Mouse (Mus musculus) liver, embryonic 15.5 days (tissue): ENCODE results near the gene Cysrt1. TPM values are rescaled to one million over a fixed set of nuclear protein-coding genes. Genes with fewer than 3 reads are reported as not detected.

Source experiments
- ATAC-seq: fragments of 200-750 bp; cut with Nextera tagmentation; 2 replicates; pipeline ENCODE4 v1.8.0; 2017; ENCODE audit warnings: moderate number of reproducible peaks, mild to moderate bottlenecking, moderate library complexity; ENCODE audit not compliant: insufficient read depth
- H3K27ac ChIP-seq: fragments of 300-500 bp; sonication (generic); replicated peaks from 2 replicates; pipeline ENCODE4 v1.5.1; 2015; ENCODE audit warnings: mild to moderate bottlenecking, inconsistent platforms
- H3K27me3 ChIP-seq: fragments of 300-500 bp; sonication (generic); 2 replicates; pipeline ENCODE4 v1.6.1; 2015; ENCODE audit warnings: mild to moderate bottlenecking, inconsistent platforms
- H3K36me3 ChIP-seq: fragments of 300-500 bp; sonication (generic); replicated peaks from 2 replicates; pipeline ENCODE4 v1.6.1; 2015; ENCODE audit warnings: moderate library complexity, mild to moderate bottlenecking, inconsistent platforms
- H3K4me1 ChIP-seq: fragments of 300-500 bp; sonication (generic); replicated peaks from 2 replicates; pipeline ENCODE4 v1.6.1; 2015; ENCODE audit warnings: inconsistent platforms
- H3K4me2 ChIP-seq: fragments of 300-500 bp; sonication (generic); 2 replicates; pipeline ENCODE4 v1.6.1; 2015; ENCODE audit warnings: moderate library complexity, mild to moderate bottlenecking, inconsistent platforms
- H3K4me3 ChIP-seq: fragments of 300-500 bp; sonication (generic); replicated peaks from 2 replicates; pipeline ENCODE4 v1.5.1; 2015; ENCODE audit warnings: mild to moderate bottlenecking, inconsistent platforms
- H3K9ac ChIP-seq: fragments of 300-500 bp; sonication (generic); 2 replicates; pipeline ENCODE4 v1.6.1; 2015; ENCODE audit warnings: moderate library complexity, mild to moderate bottlenecking, inconsistent platforms
- H3K9me3 ChIP-seq: fragments of 300-500 bp; sonication (generic); replicated peaks from 2 replicates; pipeline ENCODE4 v1.6.1; 2016; ENCODE audit warnings: inconsistent platforms
- WGBS: fragments of 180-500 bp; shearing (Covaris S2); methylation state at CpG from one replicate; pipeline ENCODE4 v1.1.7; 2015; ENCODE audit warnings: mixed read lengths; ENCODE audit not compliant: insufficient replicate concordance; 5-methylcytosine and 5-hydroxymethylcytosine counted together
- polyA plus RNA-seq: library from polyadenylated mRNA; unstranded; fragments of >200 nt; fragmentation: Nextera tagmentation; extraction: Ambion mirVana; gene quantifications from 2 replicates; pipeline ENCODE4 v1.2.1, GENCODE M21; 2015

Cysrt1 gene
- polyA plus RNA-seq, 1 experiment from 2014 or later = not detected

DNA sequence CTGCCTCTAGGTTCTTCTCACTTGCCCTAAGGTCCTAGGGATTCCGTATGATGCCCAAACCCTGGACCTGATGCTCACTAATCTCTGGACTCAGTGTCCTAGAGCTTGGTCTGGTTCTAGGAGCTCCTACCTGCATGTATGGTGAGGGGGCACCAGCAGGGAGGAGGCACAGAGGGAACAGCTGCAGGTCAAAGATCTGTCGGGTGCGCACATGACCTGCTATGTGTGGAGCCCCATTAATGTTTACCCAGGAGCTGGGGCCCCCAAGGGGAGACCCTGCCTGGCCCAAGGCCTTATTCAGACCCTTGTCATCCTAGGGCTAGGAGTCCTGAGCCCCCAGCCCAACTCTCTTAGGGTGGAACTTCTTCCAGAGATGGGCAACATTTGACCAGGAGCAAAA, 8.2 kb downstream of the Cysrt1 start, which contains the start of gene Slc34a3:
Slc34a3 (minus strand) TSS at position 315 of the 400 bp plus-strand sequence.
- WGBS = 60% methylated on average over 3 of the region's 3 CpGs
- Histone ChIP-seq H3K9ac (no peak within 1 kb of the TSS), H3K4me1 (peaks cover 23% of the 10 kb centered on the region), H3K4me2 (no peak within 1 kb of the TSS), H3K27me3 (peaks cover 45% of the 10 kb centered on the region), H3K36me3 (no peaks in the 10 kb centered on the region), H3K27ac (no peak within 1 kb of the TSS), H3K4me3 (no peak within 1 kb of the TSS), H3K9me3 (no peaks in the 10 kb centered on the region)
- no peak for ATAC-seq

DNA sequence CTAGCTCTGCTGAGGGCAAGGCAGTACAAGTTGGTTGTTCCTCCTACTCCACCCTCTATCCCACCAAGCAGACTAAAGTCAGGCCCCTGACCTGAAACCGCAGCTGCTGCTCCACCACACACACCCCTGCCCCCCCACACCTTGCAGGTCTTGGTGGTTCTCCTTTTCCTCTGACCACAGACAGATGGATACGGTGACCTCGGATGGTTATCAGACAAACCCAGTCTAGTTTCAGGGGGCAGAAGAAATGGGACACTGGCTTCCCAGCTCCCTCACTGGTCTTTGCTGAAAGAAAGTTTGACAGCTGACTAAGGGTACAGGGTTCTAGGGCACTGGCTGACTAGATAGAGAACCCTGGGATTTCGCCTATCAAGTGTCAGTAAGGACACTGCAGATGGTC, 8.8 kb downstream of the Cysrt1 start:
- Histone ChIP-seq H3K4me1 (peaks cover 29% of the 10 kb centered on the region), H3K9ac (no peak overlapping the region), H3K4me3 (no peak overlapping the region), H3K27ac (no peak overlapping the region), H3K9me3 (no peaks in the 10 kb centered on the region), H3K36me3 (no peaks in the 10 kb centered on the region), H3K27me3 (peaks cover 42% of the 10 kb centered on the region), H3K4me2 (no peak overlapping the region)
- ATAC-seq = no peak
- WGBS = 12% methylated on average over 4 of the region's 4 CpGs

DNA sequence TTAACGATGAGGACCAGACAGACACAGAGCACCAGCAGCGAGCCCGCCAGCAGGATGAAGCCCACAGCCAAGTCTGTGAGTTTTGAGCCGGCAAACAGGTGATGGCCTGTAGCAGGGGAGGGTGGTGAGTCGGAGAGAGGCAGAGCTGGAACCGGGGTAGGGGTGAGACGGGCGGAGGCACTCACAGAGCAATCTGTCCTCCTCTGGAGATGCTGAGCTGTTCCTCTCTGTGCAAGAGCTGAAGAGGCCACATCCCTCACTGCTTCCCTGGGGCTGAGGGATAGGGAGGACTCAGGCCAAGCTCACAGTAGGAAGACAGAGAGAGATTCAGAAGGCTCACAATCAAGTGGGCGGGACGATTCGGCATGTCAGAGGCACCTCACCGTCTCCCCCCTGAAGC, 11.2 kb downstream of the Cysrt1 start:
- ATAC-seq = no peak
- Histone ChIP-seq H3K27me3 (peaks cover 31% of the 10 kb centered on the region), H3K4me1 (peaks cover 41% of the 10 kb centered on the region), H3K27ac (no peak overlapping the region), H3K36me3 (no peaks in the 10 kb centered on the region), H3K9me3 (no peaks in the 10 kb centered on the region), H3K4me3 (no peak overlapping the region), H3K9ac (no peak overlapping the region), H3K4me2 (no peak overlapping the region)
- whole genome bisulfite sequencing = 63% methylated on average over 12 of the region's 12 CpGs

DNA sequence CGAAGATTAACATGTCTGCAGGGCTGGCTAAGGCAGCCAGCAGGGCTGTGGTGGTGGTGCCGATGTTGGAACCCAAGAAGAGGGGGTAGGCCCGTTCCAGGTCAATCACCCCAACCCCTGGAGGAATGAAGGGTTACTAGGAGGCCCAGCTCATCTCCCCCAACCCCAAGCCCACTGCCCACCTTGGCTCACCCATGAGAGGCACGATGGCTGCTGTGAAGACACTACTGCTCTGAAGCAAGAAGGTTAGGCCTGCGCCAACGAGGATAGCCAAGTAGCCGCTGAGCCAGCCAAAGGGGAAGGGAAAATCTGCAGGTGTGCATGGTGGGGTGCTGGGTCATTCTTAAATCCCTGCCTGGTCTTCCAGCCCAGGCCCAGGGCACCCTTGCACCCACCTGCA, 11.7 kb downstream of the Cysrt1 start:
- Histone ChIP-seq H3K27me3 (peaks cover 31% of the 10 kb centered on the region), H3K4me2 (no peak overlapping the region), H3K27ac (no peak overlapping the region), H3K9ac (no peak overlapping the region), H3K9me3 (no peaks in the 10 kb centered on the region), H3K4me1 (peaks cover 45% of the 10 kb centered on the region), H3K36me3 (no peaks in the 10 kb centered on the region), H3K4me3 (no peak overlapping the region)
- 75% methylated on average over 7 of the region's 7 CpGs for WGBS
- no peak for ATAC-seq

DNA sequence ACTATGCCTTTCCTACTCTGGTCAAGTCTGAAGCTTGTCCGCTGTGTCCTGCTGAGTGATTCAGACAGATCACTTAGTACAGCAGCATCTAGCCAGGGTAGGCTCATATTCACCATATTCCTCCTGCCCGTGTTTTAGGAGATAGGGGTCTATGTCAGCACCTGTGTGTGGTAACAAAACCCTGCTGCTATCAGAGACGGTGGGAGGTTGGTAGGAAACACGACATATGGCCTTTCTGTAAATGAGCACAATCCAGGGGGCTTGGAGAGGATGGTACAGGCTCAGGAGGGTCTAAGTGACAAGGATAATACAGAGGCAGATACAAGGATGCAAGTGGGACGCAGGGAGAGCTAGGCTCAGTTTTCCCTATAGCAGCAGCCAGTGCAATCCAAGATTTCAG, 12.7 kb downstream of the Cysrt1 start:
- no peak overlapping the region for H3K4me2 ChIP-seq
- H3K27me3 ChIP-seq = peaks cover 25% of the 10 kb centered on the region
- no peak for ATAC-seq
- no peaks in the 10 kb centered on the region for H3K9me3 ChIP-seq
- H3K9ac ChIP-seq = no peak overlapping the region
- 71% methylated on average over 5 of the region's 5 CpGs for WGBS
- H3K27ac ChIP-seq = no peak overlapping the region
- H3K4me1 ChIP-seq = peaks cover 47% of the 10 kb centered on the region
- no peak overlapping the region for H3K4me3 ChIP-seq
- H3K36me3 ChIP-seq = no peaks in the 10 kb centered on the region

DNA sequence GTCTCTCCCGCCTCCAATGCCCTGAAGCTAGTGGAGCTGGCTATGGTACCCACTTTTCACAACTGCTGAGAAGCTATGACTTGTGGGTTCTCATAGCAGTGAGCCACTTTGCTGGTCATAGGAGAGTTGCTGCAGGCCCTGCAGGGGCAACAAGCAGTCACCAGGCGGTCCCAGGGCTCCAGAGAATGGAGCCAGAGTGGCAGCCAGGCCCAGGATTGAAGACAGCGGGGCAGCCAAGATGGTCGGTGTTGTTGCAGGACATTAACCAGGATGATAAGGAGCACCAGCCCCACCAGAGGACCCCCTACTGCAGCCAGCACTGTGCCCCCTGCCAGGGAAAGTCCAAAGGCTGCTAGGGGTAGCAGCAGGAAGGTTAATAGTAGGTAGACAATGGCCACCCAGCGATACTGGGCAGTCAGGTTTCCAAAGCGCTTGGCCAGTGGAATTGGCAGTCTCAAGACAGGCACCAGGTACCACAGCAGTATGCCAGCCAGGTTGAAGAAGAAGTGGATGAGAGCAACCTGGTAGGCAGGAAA, 13.2 kb downstream of the Cysrt1 start:
- peak overlapping the region; percentile 44; the same call in 1 of the 2 replicates for H3K4me3 ChIP-seq
- no peaks in the 10 kb centered on the region for H3K36me3 ChIP-seq
- H3K4me1 ChIP-seq = peaks cover 42% of the 10 kb centered on the region
- peaks cover 25% of the 10 kb centered on the region for H3K27me3 ChIP-seq
- H3K9me3 ChIP-seq = no peaks in the 10 kb centered on the region
- no peak overlapping the region for H3K27ac ChIP-seq
- no peak for ATAC-seq
- WGBS = 71% methylated on average over 6 of the region's 6 CpGs
- no peak overlapping the region for H3K9ac ChIP-seq
- peak overlapping the region; percentile 70 for H3K4me2 ChIP-seq

DNA sequence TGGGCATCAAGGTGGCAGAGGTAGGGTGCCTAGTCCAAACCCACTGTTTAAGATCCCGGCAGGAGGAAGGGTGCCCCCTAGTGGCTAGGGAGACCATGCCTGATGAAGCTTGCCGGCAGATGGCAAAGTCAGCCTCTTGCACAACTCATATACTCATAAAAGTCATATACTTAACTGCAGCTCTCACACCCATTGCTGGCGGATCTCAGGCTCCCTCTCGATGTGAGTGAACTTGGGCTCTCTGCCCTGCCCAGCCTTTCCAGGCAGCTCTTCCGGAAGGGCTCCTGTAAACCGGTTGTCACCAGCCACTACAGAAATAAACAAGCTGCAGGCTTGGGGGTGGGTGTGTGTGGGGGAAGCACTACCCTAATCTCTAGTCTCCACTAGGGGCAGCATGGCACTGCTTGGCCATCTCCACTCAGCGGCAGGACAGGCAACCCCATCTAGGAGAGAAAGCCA, 13.8 kb downstream of the Cysrt1 start:
- H3K4me2 ChIP-seq = peak overlapping the region; percentile 70
- ATAC-seq = no peak

DNA sequence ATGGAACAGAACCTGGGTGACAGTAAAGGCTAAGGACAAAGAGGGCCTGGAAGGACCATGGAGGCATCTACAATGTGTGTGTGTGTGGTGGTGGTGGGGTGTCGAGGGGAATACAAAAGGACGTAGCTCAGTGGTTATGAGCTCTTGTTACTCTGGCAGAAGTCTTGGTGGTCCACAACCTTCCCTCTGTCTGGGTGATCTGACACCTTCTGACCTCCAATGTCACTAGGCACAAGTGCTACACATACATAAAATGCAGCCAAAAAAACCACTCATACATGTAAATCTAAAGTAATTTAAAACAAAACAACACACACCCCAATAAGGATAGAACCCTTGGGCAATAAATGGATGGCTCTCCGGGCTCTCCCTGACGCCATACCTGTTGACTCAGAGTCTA, 14.8 kb downstream of the Cysrt1 start:
- WGBS = 91% methylated on average over 4 of the region's 4 CpGs
- H3K27me3 ChIP-seq = peaks cover 17% of the 10 kb centered on the region
- ATAC-seq = no peak
- H3K36me3 ChIP-seq = peaks cover 15% of the 10 kb centered on the region
- peaks cover 41% of the 10 kb centered on the region for H3K4me1 ChIP-seq
- no peak overlapping the region for H3K9ac ChIP-seq
- peak overlapping the region; percentile 71; the same call in 1 of the 2 replicates for H3K27ac ChIP-seq
- H3K4me3 ChIP-seq = no peak overlapping the region
- H3K4me2 ChIP-seq = no peak overlapping the region
- no peaks in the 10 kb centered on the region for H3K9me3 ChIP-seq

More for the DNA sequence above, 13.8 kb downstream of the Cysrt1 start:
- Histone ChIP-seq H3K4me3 (peak overlapping the region; percentile 44), H3K27ac (peak overlapping the region; percentile 71), H3K27me3 (peaks cover 25% of the 10 kb centered on the region), H3K36me3 (peaks cover 4% of the 10 kb centered on the region), H3K9ac (peak overlapping the region; percentile 46), H3K9me3 (no peaks in the 10 kb centered on the region), H3K4me1 (peaks cover 40% of the 10 kb centered on the region)
- under 1% methylated on average over 7 of the region's 7 CpGs for WGBS

DNA sequence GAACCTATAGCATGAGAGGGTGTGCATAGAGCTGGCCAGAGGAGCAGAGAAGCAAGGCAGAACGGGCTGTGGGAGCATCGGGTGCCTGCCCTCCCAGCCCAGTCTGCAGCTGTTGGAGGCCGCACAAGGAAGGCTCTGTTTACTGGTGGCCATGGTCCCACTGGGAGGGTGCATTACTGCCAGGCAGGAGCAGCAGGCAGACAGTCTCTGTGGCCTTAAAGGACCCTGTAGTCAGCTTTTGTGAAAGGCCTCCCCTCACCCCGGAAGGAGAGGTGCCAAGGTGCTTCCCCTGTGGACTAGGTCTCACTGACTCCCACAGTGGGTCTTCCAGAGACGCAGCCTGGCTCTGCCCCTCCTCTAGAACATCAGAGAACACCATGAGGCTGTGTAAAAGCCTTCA, 15.4 kb downstream of the Cysrt1 start:
- WGBS = 80% methylated on average over 5 of the region's 5 CpGs
- Histone ChIP-seq H3K27ac (peak overlapping the region; percentile 2; the same call in 1 of the 2 replicates), H3K4me3 (no peak overlapping the region)

DNA sequence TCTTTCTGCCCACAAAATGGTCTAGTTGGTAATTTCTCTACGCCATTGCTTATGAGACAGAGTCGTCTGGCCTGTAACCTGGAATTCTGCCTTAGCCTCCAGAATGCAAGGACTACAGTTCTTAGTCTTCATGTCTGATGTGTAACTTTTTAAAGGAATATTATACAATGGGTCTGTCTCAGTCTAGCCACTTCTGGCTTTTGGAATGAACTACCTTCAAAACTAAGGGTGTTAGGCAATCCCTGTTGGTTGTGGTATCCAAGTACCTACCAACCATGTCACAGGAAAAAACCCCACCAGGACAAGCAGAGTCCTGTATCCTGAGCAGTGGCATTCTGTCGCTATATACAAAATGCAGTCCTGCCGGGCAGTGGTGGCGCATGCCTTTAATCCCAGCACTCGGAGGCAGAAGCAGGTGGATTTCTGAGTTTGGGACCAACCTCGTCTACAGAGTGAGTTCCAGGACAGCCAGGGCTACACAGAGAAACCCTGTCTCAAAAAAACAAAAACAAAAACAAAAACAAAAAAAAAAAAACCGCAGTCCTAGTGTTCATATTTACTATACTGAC, 16.4 kb downstream of the Cysrt1 start:
- ATAC-seq = no peak
- Histone ChIP-seq H3K4me3 (peak overlapping the region; percentile 70), H3K9ac (peak overlapping the region; percentile 78), H3K27me3 (peaks cover 8% of the 10 kb centered on the region; the same call in 1 of the 2 replicates), H3K27ac (peak overlapping the region; percentile 98), H3K4me1 (peaks cover 49% of the 10 kb centered on the region), H3K36me3 (peaks cover 27% of the 10 kb centered on the region), H3K9me3 (no peaks in the 10 kb centered on the region), H3K4me2 (peak overlapping the region; percentile 74)
- WGBS = 78% methylated on average over 8 of the region's 8 CpGs

More for the DNA sequence above, 15.4 kb downstream of the Cysrt1 start:
- no peak for ATAC-seq
- peaks cover 17% of the 10 kb centered on the region for H3K27me3 ChIP-seq
- H3K36me3 ChIP-seq = peaks cover 20% of the 10 kb centered on the region
- H3K4me2 ChIP-seq = no peak overlapping the region
- H3K9me3 ChIP-seq = no peaks in the 10 kb centered on the region
- no peak overlapping the region for H3K9ac ChIP-seq
- peaks cover 43% of the 10 kb centered on the region for H3K4me1 ChIP-seq

DNA sequence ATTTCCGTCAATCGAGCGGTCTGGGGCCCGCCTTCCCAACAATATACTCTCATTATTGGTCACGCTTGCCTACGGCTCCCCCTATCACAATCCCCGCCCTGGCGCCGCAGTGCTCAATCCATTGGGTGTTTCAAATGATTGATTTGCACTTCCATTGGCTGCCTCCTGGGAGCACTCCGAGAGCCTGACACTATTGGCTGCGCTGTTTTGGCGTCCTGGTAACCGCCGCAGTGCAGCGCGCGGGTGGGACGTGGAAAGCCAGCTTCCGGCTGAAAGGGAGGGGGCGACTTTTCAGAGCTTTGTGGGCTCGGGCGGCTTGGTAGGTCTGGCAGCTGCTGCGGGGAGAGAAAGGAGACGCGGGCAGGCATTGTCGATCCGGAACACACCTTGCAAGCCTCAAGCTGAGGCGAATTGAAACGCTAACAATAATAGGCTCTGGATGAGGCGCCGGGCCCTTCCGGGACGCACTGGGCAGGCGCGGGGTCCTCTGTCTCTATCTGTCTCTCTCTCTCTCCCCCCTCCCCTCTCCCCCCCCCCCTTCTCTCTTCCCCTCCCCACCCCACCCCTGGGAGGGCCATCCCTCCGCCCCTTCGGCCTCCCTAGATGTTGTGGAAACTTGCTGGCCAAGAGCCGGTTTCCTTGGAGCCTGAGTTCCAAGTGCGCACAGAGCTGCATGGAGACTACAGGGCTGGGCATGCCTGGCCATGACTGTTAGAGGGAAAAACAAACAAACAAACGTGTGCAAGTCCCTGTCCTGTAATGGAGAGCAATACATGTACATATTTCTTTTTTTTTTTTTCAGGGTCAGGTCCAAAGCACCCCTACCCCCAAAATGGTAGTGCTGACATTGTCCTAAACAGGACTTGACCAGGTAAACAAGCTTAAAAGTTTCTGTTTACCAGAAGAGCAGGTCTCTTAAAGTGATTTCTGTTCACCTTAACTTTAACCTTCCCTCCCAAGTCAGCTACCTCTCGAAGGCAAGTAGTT, 17.2 kb downstream of the Cysrt1 start:
- H3K4me3 ChIP-seq = peak overlapping the region; percentile 86
- ATAC-seq = peak; percentile 91
- H3K4me1 ChIP-seq = peaks cover 49% of the 10 kb centered on the region
- H3K36me3 ChIP-seq = peaks cover 27% of the 10 kb centered on the region
- WGBS = 2% methylated on average over 41 of the region's 41 CpGs
- H3K27me3 ChIP-seq = peaks cover 1% of the 10 kb centered on the region; the same call in 1 of the 2 replicates
- H3K4me2 ChIP-seq = peak overlapping the region; percentile 74
- peak overlapping the region; percentile 98 for H3K27ac ChIP-seq
- peak overlapping the region; percentile 78 for H3K9ac ChIP-seq
- no peaks in the 10 kb centered on the region for H3K9me3 ChIP-seq
